Mouse (Mus musculus) limb, embryonic 10.5 days (tissue): Measurements from ENCODE around the gene H2-Ob. TPM values are rescaled to one million over a fixed set of nuclear protein-coding genes. Genes with fewer than 3 reads are reported as not detected.

ENCODE experiments used
- DNase-seq: peaks from one replicate; pipeline ENCODE4 v3.0.0-alpha.2; 2017; ENCODE audit warnings: low spot score
- H3K27ac ChIP-seq: fragments of 300-500 bp; sonication (generic); 2 replicates; pipeline ENCODE4 v1.5.1; 2016; ENCODE audit warnings: mild to moderate bottlenecking
- H3K27me3 ChIP-seq: fragments of 300-500 bp; sonication (generic); 2 replicates; pipeline ENCODE4 v1.6.1; 2016; ENCODE audit warnings: low read depth, mild to moderate bottlenecking; ENCODE audit not compliant: poor library complexity, severe bottlenecking
- H3K36me3 ChIP-seq: fragments of 300-500 bp; sonication (generic); 2 replicates; pipeline ENCODE4 v1.6.1; 2016; ENCODE audit warnings: mild to moderate bottlenecking, moderate library complexity
- H3K4me1 ChIP-seq: fragments of 300-500 bp; sonication (generic); 2 replicates; pipeline ENCODE4 v1.6.1; 2016
- H3K4me3 ChIP-seq: fragments of 300-500 bp; sonication (generic); 2 replicates; pipeline ENCODE4 v1.5.1; 2016; ENCODE audit warnings: mild to moderate bottlenecking, moderate library complexity
- H3K9me3 ChIP-seq: fragments of 300-500 bp; sonication (generic); replicated peaks from 2 replicates; pipeline ENCODE4 v1.6.1; 2016; ENCODE audit warnings: mild to moderate bottlenecking
- WGBS: fragments of 180-500 bp; shearing (Covaris S2); methylation state at CpG from one replicate; pipeline ENCODE4 v1.1.7; 2016; 5-methylcytosine and 5-hydroxymethylcytosine counted together
- polyA plus RNA-seq: library from polyadenylated mRNA; unstranded; fragments of >200 nt; fragmentation: Nextera tagmentation; extraction: Ambion mirVana; gene quantifications from 2 replicates; pipeline ENCODE4 v1.2.1, GENCODE M21; 2016

H2-Ob gene
- polyA plus RNA-seq: not detected in 2 replicates

GRCm38 (mm10) chr17:34238706-34239105 is at the start of gene H2-Ob:
Gene H2-Ob (plus strand): TSS chr17:34238903.
- H3K4me3 ChIP-seq: no peak within 1 kb of the TSS
- no peaks in the 10 kb centered on the region for H3K4me1 ChIP-seq
- H3K27me3 ChIP-seq: no peaks in the 10 kb centered on the region
- no peak for DNase-seq
- 67% methylated on average over 3 of the region's 3 CpGs for WGBS
- H3K27ac ChIP-seq: no peak within 1 kb of the TSS
- no peaks in the 10 kb centered on the region for H3K36me3 ChIP-seq
- H3K9me3 ChIP-seq: no peaks in the 10 kb centered on the region

- peaks cover 98% of the 10 kb centered on the region for H3K27me3 ChIP-seq
- no peak for DNase-seq
- no peaks in the 10 kb centered on the region for H3K36me3 ChIP-seq
- H3K4me3 ChIP-seq: no peak overlapping the region
- H3K9me3 ChIP-seq: no peaks in the 10 kb centered on the region
- peaks cover 18% of the 10 kb centered on the region for H3K4me1 ChIP-seq
- WGBS: 70% methylated on average over 6 of the region's 6 CpGs
- no peak overlapping the region for H3K27ac ChIP-seq
These were observed 49.7 kb upstream of the H2-Ob start for GRCm38 (mm10) chr17:34188986-34189385.

GRCm38 (mm10) chr17:34192852-34193251 is 45.9 kb upstream of the H2-Ob start:
- no peak overlapping the region for H3K4me3 ChIP-seq
- H3K27me3 ChIP-seq: peaks cover 98% of the 10 kb centered on the region
- WGBS: 24% methylated on average over 16 of the region's 16 CpGs
- H3K9me3 ChIP-seq: no peaks in the 10 kb centered on the region
- no peak overlapping the region for H3K27ac ChIP-seq
- H3K4me1 ChIP-seq: peaks cover 20% of the 10 kb centered on the region
- DNase-seq: no peak
- no peaks in the 10 kb centered on the region for H3K36me3 ChIP-seq

- Histone ChIP-seq H3K9me3 (no peaks in the 10 kb centered on the region), H3K27me3 (peaks cover 98% of the 10 kb centered on the region), H3K4me1 (peaks cover 20% of the 10 kb centered on the region), H3K27ac (no peak overlapping the region), H3K4me3 (no peak overlapping the region), H3K36me3 (no peaks in the 10 kb centered on the region)
- WGBS: 61% methylated on average over 8 of the region's 8 CpGs
- no peak for DNase-seq
These were observed 45.2 kb upstream of the H2-Ob start for GRCm38 (mm10) chr17:34193468-34193867.

- no peak overlapping the region for H3K4me3 ChIP-seq
- no peak overlapping the region for H3K27ac ChIP-seq
- 89% methylated on average over 4 of the region's 4 CpGs for WGBS
- peaks cover 22% of the 10 kb centered on the region for H3K4me1 ChIP-seq
- no peaks in the 10 kb centered on the region for H3K36me3 ChIP-seq
- no peaks in the 10 kb centered on the region for H3K9me3 ChIP-seq
- no peak for DNase-seq
- H3K27me3 ChIP-seq: peaks cover 99% of the 10 kb centered on the region
These were observed 44.0 kb upstream of the H2-Ob start for GRCm38 (mm10) chr17:34194723-34195122.

- DNase-seq: no peak
- Histone ChIP-seq H3K4me1 (peaks cover 22% of the 10 kb centered on the region), H3K4me3 (no peak overlapping the region), H3K27me3 (peaks cover 99% of the 10 kb centered on the region), H3K36me3 (no peaks in the 10 kb centered on the region), H3K9me3 (no peaks in the 10 kb centered on the region), H3K27ac (no peak overlapping the region)
- 37% methylated on average over 12 of the region's 12 CpGs for WGBS
These were observed 42.2 kb upstream of the H2-Ob start for GRCm38 (mm10) chr17:34196491-34196890.

GRCm38 (mm10) chr17:34196941-34197894 is 41.5 kb upstream of the H2-Ob start, which contains the start of gene Psmb8:
Gene Psmb8 (plus strand): TSS chr17:34197721.
- H3K4me3 ChIP-seq: peak within 1 kb of the TSS; percentile 42
- H3K27ac ChIP-seq: no peak within 1 kb of the TSS
- 4% methylated on average over 41 of the region's 41 CpGs for WGBS

GRCm38 (mm10) chr17:34197904-34198520 is 40.7 kb upstream of the H2-Ob start:
- Histone ChIP-seq H3K4me3 (peak overlapping the region; percentile 42), H3K27ac (no peak overlapping the region), H3K27me3 (peaks cover 93% of the 10 kb centered on the region), H3K9me3 (no peaks in the 10 kb centered on the region), H3K4me1 (peaks cover 22% of the 10 kb centered on the region), H3K36me3 (no peaks in the 10 kb centered on the region)
- DNase-seq: no peak
- 3% methylated on average over 32 of the region's 32 CpGs for WGBS

More at GRCm38 (mm10) chr17:34196941-34197894, 41.5 kb upstream of the H2-Ob start, which contains the start of gene Psmb8:
- Histone ChIP-seq H3K27me3 (peaks cover 96% of the 10 kb centered on the region), H3K9me3 (no peaks in the 10 kb centered on the region), H3K36me3 (no peaks in the 10 kb centered on the region), H3K4me1 (peaks cover 22% of the 10 kb centered on the region)
- DNase-seq: peak; percentile 80

- no peaks in the 10 kb centered on the region for H3K9me3 ChIP-seq
- no peaks in the 10 kb centered on the region for H3K36me3 ChIP-seq
- DNase-seq: no peak
- peaks cover 22% of the 10 kb centered on the region for H3K4me1 ChIP-seq
- no peak overlapping the region for H3K27ac ChIP-seq
- peaks cover 93% of the 10 kb centered on the region for H3K27me3 ChIP-seq
- 7% methylated on average over 11 of the region's 11 CpGs for WGBS
- H3K4me3 ChIP-seq: peak overlapping the region; percentile 42
These were observed 40.2 kb upstream of the H2-Ob start for GRCm38 (mm10) chr17:34198521-34198912.

- Histone ChIP-seq H3K9me3 (no peaks in the 10 kb centered on the region), H3K27ac (no peak overlapping the region), H3K4me3 (no peak overlapping the region), H3K4me1 (peaks cover 22% of the 10 kb centered on the region), H3K27me3 (peaks cover 91% of the 10 kb centered on the region), H3K36me3 (no peaks in the 10 kb centered on the region)
- DNase-seq: no peak
- WGBS: 68% methylated on average over 12 of the region's 12 CpGs
These were observed 39.6 kb upstream of the H2-Ob start for GRCm38 (mm10) chr17:34199050-34199619.

- WGBS: 87% methylated on average over 10 of the region's 10 CpGs
- H3K4me3 ChIP-seq: no peak overlapping the region
- peaks cover 91% of the 10 kb centered on the region for H3K27me3 ChIP-seq
- H3K27ac ChIP-seq: no peak overlapping the region
- H3K4me1 ChIP-seq: peaks cover 29% of the 10 kb centered on the region
- H3K36me3 ChIP-seq: no peaks in the 10 kb centered on the region
- no peak for DNase-seq
- no peaks in the 10 kb centered on the region for H3K9me3 ChIP-seq
These were observed 38.7 kb upstream of the H2-Ob start for GRCm38 (mm10) chr17:34200047-34200446.

GRCm38 (mm10) chr17:34200772-34201505 is 37.8 kb upstream of the H2-Ob start:
- no peak overlapping the region for H3K27ac ChIP-seq
- DNase-seq: no peak
- WGBS: 89% methylated on average over 16 of the region's 16 CpGs

More at GRCm38 (mm10) chr17:34200772-34201505, 37.8 kb upstream of the H2-Ob start:
- no peaks in the 10 kb centered on the region for H3K9me3 ChIP-seq
- H3K4me1 ChIP-seq: peaks cover 37% of the 10 kb centered on the region
- no peaks in the 10 kb centered on the region for H3K36me3 ChIP-seq
- H3K27me3 ChIP-seq: peaks cover 91% of the 10 kb centered on the region
- H3K4me3 ChIP-seq: no peak overlapping the region
